Mouse (Mus musculus): ENCODE measurements around the gene Fzd9. TPM values are rescaled to one million over a fixed set of nuclear protein-coding genes. Genes with fewer than 3 reads are reported as not detected.
A peak's percentile ranks its signal among the peaks of the same experiment; 100 is the strongest.

Fzd9 gene
- polyA plus RNA-seq (2017; shearing (Covaris generic)), result not detected

DNA sequence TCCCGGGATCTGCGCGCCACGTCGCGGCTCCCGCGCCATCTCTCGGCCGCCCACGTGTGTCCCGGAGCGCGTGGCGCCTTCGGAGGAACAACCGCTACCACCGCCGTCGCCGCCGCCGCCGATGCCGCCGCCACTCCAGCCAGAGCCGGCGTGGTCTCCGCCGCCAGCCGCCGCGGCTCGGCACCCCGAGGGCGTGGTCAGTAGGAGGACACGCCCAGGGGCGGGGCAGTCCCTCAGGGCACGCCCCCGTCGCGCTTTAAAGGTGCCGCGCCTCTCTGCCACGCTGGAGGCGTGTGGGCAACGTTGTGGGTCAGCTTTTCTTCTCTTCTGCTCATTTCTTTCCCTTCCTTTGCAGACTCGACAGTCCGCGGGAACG lies at the start of gene Fzd9:
Fzd9 (minus strand) TSS at position 152 of the 376 bp plus-strand sequence.
- peak; percentile 49 for ATAC-seq

DNA sequence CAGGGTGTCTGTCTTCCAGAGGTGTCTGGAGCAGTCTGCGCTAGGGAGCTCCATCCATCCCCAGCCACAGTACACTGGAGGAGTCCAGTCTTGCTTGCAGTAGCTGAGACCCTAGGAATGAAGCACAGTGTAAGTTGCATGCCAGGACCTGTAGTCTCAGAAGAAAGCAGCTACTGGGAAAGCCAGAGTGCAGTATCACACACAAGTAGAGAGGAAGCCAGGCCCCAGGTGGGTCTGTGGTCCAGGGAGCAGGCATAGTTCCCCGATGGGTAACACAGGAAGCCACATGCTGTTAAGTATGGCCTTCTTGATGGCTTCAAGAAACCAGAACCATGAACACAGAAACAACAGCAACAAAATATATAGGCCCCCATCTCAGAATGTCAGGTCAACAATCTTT lies 41.0 kb upstream of the Fzd9 start:
- ATAC-seq, result no peak

DNA sequence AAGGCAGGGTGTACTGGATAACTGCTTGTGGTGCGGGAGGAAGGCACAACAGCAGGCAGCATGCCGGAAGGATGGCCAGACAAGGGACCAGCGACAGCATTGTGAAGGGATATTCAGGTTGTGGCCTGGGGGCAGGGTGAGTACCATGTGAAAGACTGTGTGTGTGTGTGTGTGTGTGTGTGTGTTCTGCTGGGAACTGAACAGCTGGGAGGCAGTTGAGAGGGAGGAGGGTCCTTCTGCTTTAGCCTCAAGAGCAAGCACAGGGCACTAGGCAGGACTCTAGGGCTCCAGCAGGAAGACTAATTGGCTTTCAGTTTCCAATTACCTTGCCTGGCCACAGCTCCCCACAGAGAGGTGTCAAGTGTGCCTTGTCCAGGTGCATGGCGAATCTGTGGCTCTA lies 40.2 kb upstream of the Fzd9 start:
- ATAC-seq, result no peak

DNA sequence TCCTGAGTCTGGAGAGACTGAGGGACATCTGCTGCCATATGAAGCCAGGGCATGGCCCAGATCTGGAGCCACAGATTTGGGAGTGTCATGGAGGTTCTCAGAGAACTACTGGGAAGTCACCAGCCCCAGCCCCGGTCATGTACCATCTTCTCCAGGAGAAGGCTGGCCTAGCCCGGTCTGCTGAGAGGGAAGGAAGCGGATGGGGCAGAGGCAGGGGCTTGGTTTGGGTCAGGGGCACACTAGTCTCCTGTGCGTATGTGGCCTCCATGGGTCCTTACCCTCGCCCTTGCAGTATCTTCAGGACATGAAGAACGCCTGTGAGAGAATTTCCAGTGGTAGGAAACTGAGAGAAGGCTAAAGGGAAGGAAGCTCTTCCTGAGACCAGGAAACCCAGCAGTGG lies 39.7 kb upstream of the Fzd9 start:
- no peak for ATAC-seq

DNA sequence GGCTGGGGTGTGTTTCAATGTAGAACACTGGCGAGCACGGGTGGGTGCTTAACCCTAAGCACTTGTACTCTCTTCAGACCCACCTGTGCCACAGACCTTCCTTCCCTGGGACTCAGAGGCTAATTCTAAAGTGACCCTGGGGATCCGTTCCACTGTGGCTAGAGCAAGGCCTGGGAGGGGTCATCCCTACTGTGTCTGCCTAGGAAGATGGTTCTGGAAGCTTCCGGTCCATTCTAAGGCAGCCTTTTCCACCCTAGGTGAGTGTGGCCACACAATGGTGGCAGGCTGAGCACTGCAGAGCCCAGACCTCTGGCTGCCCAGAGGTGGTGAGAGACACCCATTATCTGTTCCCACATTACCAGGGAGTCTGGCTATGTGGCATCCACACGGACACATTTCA lies 35.9 kb upstream of the Fzd9 start:
- no peak for ATAC-seq

DNA sequence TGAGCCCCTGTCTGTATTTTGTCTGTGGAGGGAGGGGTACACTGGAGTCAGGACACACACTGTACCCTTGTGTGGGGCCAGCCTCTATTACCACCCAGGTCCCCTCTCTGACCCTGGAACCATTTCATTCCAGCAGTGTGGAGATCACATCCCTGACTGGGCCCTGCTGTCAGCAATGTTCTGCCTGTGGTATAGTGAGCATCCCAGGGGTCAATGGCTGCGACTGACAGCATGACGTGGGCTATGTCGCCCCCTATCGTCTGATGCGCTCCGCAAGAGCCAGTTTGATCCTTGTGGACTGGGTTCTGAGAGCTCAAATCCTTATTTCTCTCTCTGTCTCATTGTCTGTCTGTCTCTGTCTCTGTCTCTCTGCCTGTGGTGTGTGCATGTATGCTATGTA lies 35.2 kb upstream of the Fzd9 start:
- ATAC-seq, result no peak

DNA sequence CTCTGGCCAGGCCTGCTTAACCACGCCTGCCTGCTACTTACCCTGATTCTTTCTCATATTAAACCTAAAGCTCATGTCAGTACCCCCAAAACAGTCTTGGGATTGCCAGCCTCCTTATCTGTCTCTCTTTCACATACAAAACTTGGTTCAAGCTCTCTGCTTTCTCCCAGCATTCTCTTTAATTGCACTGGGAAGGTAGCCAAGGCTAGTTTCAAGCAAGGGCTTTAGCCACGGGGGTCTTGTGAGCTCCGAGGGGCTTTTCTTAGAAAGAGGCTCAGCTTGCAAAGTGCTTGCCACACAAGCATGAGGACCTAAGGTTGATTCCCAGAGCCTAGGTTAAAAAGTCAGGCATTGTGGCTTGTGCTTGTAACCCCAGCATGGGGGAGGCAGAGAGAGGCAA lies 34.2 kb upstream of the Fzd9 start:
- no peak for ATAC-seq

DNA sequence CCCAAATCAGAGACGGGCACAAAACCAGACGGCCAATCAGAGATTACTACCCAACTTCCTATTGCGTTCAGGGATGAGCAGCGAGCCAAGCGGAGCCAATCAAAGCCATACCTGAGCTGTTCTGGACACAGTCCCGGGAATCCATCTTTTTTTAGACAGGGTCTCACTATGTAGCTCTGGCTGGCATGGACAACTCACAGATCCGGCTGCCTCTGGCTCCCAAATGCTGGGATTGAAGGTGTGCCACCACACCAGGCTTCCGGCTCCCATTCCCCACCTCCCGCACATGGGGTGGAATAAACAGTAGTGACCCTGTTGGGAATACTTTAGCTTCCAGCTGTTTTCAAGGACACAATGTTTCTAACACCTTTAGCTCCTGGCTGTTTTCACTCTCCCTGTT lies 29.2 kb upstream of the Fzd9 start:
- ATAC-seq, result no peak

DNA sequence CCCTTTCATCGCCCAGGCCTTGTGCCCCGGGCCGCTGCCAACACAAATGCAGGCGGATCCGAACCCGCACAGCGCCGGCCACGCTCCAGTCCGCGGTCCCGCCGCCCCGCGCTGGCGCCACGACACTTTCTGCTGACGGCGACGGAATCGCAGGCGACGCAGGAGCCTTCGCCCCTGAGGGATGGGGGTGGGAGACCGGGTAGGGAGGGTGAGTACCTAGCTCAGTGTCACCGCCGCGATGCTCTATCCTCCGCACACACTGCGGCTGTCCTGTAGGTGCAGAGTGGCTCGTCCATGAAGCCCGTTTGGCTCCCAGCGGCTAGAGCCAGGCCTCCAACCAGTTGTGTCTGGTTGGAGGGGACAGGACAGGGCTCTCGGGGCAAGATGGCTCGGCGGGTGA lies 25.6 kb upstream of the Fzd9 start:
- no peak for ATAC-seq

DNA sequence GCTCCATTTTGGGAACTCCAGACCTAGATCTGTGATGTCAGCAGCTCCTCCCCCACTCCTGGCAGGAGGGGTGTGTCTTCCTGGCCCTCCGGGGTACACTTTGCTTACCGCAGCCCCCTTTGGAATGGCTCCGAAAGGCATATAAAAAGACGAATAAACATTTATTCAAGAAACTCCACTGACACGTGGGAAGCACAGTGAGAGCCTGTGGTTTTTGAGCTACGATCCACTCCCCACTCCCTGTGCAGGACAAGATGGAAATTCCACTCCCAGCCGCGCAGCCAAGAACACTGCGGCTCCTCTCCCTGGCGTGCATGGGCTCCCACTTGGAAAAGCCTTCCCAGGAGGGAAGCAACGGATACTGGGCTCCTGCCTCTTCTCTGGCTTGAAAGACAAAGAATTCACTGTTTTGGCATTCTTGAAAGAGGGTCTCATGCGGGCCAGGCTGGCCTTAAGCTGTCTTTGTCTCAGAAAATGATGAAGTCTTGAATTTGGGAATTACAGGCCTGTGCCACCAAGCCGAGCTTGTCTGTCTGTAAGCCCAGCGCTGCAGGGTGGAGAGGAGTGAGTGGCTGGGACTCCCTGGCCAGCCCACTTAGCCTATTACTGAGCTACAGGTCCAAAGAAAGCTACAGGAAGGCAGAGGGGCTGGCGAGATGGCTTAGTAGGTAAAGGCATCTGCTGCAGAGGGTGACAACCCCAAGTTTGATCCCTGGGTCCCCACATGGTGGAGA lies 23.8 kb upstream of the Fzd9 start:
- no peak for ATAC-seq

DNA sequence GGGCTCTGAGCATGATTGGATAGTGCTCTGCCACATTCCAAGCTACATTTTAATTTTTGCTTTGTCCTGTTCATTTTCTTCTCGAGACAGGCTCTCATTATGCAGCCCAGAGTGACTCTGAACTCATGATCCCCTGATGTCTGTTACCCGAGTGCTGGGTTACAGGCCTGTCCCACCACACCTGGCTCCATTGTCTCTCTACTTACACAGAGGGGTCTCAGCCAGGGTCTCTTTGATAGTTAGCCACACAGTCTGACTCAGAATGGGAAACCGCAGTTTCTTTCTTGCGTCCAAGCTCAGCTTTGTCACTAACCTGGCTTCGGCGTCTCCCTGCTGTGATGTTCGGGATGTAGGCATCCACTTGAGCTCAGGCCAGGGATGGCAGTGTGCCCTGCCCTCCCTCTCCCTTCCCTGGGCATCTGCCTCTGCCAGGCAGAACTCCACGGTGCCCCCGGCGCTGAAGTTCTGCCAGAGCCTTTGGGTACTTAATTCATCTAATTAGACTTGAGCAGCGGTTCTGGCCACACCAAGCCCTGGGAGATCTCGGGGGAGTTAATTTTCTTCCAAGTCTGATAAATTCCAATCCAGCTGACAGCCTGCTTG lies 20.6 kb upstream of the Fzd9 start:
- no peak for ATAC-seq

DNA sequence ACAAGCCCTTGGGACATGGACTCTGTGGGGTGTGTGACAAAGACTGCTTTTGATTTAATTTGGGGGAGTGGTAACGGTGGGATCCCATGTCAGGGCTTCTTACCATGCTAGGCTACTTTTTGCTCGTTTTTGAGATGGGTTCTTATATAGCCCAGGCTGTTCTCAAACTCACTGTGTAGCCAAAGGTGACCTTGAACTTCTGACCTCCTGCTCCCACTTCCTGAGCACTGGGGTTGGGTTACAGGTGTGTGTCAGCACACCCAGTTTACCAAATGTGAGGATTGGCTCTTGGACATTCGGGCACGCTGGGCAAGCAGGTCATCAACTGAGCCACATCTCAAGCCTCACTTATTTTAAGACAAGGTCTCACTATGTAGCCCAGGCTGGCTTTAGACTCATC lies 19.3 kb upstream of the Fzd9 start:
- no peak for ATAC-seq

DNA sequence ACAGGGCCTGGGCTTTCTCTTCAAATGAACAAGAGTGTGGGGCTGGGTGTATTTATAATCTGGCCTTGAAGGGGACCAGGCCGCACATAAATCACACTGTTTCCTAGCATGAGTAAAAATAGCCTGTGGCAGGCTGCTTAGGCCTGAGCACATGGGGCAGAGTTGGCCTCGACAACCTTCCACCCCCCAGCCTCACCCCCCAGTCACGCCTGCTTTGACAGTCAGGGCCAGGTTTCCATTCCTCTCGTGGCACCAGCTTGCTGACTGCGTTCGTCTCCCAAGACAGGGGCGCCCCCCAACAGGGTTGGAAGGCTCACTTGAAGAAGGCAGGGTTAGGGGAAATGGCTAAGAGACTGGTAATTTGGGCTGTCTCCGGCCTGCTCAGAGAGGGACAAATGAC lies 18.4 kb upstream of the Fzd9 start:
- no peak for ATAC-seq

DNA sequence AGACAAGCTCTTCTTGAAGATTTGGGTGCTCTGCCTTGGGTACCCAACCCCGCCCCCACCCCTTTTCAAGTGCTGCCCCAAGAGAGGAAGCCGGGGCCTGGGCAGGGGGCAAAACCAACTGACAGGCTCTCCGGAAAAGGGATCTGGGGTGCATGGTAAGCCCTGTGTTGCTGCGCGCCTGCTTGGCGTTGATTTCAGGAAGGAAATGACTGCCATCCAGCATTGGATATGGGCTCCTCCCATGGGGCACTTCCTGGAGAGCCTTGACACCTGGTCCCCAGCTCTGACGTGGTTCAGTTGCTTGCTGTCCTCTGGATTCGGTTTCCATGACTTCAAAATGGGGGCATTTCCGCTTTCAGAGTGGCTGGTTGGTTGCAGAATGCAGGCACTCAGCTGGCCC lies 13.5 kb upstream of the Fzd9 start:
- ATAC-seq, result no peak

DNA sequence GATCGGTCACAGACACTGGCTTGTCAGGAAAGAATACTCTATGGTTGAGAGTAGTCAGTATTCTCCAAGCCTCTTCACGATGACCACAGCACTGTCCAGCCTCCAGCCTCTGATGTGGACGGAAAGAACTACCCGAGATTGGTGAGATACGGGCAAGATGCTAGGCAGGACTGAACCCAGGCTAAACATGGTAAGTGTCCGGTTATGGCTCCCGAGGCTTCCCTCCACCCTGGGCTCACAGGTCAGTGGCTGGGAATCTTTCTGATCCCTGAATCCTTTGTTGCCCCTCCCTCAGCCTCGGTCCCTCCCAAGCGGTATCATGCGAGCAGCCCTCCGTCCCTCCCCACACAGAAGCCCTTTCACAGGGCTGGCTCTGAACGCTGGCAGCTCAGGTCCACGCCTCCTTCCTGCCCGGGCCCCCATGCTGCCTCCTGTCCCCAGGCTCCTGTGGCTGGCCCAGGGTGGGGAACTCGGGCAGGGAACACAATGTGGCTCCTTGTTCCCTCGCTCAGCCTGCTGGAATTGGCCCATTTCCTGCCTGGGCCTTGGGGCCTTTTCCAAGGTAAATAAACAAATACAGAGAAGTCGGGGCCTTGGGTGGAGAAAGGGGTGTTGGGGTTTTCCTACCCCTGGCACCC lies 13.0 kb upstream of the Fzd9 start:
- ATAC-seq, result no peak

DNA sequence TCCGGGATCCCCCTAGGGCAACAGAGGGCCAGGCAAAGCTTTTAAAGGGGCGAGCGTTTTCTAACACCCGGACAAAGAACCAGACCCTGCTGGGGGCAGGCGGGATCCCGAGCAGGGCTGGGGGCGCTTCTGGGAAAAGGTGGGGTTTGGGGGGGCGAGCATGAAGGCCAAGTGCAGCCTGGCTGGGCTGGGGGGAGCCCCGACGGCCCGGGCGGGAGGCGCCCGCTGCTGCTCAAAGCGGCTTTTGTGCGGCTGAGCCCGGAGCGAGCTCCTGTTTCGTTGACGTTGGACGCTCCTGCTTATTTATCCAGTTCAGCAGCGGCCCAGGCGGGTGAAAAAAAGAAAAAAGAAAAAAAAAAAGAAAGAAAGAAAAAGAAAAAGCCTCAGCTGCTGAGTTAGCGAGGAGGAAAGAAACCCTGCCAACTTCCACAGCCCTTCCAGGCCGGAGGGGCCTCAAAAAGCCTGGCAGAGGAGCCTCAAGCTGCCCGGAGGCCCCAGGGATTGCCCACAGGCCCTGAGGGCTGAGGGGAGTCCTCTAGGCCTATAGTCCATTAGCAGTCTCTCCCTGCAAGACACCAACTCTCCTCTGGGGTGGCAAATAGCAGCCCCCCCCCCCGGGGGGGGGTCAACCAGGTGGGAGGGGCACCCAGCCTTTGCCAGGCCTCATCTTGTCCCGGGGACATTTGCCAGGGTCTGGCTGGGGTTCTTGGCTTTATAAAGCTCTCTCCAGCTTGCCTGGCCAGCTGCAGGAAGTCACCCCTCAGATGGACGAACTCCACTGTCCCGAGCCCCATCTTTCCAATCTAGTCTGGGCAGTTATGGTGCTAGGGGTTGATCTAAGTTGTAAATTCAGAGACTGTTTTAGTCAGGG lies 7.5 kb upstream of the Fzd9 start:
- ATAC-seq, result no peak

DNA sequence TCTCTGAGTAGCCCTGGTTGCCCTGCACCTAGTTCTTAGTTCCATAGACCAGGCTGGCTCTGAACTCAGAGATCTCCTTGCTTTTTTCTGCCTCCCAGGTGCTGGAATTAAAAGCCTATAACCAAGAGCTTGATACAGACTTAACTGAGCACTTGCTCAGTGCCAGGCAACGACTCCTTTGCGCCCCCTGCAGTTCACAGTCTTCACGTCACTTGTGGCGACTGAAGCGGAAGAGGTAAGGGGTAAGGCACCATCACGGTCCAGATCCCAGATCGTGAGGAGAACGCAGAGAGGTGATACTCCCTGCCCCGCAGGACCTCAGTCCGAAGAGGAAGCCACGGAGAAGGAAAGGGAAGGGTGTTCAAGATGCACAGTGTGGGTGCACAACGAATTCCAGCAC lies 6.5 kb upstream of the Fzd9 start:
- no peak for ATAC-seq

DNA sequence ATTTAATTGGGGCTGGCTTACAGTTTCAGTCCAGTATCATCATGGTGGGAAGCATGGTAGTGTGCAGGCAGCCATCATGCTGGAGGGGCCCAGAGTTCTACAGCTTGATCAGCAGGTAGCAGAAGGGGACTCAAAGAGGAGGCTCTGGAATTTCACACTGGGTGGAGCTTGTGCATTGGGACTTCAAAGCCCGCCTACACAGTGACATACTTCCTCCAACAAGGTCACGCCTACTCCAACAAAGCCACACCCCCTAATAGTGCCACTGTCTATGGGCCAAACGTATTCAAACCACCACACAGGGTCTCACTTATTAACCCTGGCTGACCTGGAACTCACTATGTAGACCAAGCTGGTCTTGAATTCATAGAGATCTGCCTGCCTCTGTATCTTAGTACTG lies 5.1 kb upstream of the Fzd9 start:
- ATAC-seq, result no peak

DNA sequence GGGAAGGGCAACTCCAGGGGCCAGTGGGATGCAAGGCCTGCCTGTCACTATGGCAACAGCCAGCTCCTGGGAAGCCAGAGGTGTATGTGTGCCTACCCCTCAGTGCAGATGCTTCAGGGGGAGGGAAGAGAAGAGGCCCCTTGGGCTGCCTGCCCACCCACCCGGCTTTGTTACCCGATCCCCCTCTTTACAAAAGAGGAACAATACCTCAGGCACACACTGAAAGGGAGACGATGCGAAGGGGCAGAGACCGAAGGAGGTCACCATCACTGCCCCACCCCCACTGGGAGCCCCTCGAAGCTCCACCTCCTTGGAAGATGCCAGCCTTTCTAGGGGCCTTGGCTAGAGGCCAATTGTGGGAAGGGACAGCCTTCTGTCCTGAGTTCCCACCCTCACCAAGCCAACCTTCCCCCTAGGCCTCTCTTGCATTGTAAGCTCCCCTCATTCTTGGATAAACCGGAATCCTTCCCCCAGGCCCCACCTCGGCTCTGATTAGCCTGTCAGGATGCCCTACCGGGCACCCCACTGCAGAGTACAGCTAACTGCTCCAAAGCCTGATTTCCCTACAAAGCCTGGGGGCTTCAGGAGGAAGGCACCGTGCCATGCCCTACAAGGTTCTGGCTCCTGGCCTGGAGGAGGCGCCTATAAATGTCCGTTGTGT lies 2.8 kb upstream of the Fzd9 start:
- ATAC-seq, result no peak

DNA sequence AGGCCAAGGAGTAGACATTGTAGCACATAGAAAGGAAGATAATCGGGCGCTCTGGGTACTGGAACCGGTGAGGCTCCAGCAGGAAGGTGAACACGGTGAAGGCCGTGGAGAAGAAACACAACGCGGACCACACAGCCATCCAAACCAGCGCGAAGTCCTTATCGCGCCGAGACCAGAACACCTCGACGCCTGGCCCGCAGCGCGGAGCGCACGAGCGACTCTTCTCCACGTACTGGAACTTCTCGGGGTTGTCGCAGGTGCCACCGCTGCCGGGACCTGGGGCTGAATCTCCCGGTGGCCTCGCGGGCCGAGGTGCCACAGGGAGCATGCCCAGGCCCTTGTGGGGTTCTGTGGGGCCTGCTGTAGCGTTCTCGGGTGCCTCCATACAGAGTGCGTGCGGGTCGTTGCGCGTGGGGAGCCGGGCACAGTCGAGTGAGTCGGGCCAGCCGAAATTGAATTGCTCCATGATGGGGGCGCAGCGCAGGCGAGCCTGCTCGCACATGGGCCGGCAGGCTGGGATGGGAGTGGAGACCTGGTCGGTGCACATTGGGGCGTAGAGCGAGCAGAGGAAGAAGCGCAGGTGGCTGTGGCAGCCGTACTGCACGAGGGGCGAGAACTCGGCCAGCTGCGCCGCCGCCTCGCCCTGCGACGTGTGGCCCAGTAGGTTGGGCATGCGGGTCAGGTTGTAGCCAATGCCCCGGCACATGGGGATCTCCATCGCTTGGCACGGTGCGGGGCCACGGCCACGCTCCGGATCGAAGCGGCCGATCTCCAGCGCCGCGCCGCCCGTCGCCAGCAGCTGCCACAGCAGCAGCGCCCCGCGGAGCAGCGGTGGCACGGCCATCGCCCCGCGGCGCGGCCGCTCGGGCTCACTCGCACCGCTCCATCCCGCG lies 598 bp downstream of the Fzd9 start:
- peak; percentile 32 for ATAC-seq

DNA sequence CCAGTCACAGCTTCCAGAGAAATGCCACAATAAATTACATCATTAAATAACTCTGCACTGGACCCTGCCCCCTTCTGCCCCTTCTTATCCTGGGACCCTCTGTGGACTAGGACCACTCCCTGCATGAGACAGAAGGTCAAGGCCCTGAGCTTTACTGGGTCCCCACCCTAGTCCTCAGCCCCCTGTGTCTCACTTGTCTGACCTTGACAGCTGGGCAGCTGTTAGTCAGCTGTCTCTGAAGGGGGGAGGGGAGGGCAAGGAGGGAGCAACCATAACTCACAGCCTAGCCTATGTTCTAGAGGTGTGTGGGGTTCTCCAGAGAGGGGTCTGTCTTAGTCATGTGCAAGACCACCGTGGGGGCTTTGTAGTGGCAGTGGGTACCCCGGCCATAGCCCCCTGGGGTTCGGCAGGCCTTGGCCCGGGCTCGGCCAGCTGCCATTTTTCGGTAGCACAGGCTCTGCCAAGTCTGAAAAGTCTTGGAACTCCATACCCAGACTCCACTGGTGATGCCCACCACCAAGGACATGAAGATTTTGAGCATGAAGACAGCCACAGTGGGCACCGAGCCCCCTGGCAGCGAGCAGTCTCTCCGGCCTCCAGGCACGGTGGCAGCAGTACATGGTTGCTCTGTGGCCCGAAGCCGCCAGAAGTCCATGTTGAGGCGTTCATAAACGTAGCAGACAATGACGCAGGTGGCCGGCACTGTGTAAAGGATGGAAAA lies 1.9 kb downstream of the Fzd9 start:
- no peak for ATAC-seq
